Mouse (Mus musculus): ENCODE data around the gene Hoxb6.

The Hoxb6 gene

GRCm38 (mm10) chr11:96285771-96286738, 6.2 kb upstream of the Hoxb6 start, which contains the start of gene Hoxb7:
Gene Hoxb7 (plus strand): TSS chr11:96286623.
- no peak for DNase-seq (ENCODE audit: low spot score)

DNA sequence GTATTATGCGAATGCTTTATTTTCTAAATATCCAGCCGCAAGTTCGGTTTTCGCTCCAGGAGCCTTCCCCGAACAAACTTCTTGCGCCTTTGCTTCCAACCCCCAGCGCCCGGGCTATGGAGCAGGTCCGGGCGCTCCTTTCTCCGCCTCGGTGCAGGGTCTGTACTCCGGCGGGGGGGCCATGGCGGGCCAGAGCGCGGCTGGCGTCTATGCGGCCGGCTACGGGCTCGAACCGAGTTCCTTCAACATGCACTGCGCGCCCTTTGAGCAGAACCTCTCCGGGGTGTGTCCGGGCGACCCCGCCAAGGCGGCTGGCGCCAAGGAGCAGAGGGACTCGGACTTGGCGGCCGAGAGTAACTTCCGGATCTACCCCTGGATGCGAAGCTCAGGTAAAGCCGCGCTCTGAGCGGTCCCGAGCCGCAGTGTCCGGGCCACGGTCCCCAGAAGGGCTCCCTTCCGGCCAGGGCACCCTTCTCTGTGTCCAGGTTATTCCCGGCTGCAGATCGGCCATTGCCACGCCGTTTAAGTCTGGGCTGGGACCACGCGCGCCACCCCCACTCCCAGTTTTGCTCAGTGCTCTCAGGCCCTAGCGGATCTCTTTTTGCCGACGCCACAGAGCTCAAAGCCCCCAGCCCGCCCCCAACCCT, 5.4 kb upstream of the Hoxb6 start:
- no peak for DNase-seq (ENCODE audit: low spot score)

DNA sequence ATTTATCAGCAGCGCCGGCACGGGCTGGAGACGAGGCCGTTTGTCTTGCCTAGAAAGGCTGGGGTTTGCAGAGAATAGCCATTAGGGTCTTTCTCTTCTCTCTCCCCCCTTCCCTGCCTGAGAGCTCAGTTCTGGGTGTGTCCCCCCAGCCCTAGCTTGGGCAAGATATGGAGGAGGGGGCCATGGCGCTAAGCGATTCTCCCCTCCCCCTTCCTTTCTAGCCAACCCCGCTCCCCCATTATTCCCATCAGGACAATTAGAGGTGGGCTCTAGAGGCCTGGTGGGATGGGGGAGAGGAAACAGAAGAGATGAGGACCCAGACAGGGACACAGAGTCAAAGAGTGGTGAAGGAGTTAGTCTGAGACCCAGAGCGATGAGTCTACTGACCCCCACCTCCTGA, 4.9 kb upstream of the Hoxb6 start:
- DNase-seq (ENCODE audit: low spot score): no peak

DNA sequence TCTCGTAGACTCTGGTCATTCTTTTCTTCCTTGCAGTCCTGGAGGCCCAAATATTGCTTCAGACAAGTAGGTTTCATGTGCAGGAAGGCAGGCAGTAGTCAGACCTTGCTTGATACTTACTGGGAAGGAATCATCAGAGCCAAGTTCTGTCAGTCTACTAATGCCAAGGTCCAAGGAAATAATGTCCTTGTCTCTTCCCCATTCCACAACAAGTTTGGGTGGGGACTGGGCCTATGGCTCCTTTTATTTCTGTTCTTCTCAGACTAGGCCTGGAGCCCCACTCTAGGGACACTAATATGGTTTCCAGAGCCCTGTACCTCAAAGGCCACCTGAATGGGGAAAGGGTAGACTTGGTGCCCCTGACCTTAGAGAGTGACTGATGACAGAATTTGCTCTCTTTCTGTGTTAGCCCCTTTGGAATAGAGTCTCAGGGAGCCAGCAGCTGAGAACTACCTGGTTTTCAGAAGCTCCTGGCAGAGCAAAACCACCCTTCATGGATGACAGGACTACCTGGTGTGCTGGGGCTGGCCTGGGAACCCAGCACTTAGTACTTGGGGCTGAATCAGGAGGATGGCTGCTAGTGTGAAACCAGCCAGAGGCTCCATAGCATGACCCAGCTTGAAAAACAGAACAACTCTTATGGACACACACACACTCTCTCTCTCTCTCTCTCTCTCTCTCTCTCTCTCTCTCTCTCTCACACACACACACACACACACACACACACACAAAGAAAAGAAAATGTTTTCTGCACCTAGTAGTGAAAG, 3.6 kb upstream of the Hoxb6 start:
- no peak for DNase-seq (ENCODE audit: low spot score)

GRCm38 (mm10) chr11:96289293-96289692, 3.0 kb upstream of the Hoxb6 start:
- no peak for DNase-seq (ENCODE audit: low spot score)

GRCm38 (mm10) chr11:96289837-96290236, 2.4 kb upstream of the Hoxb6 start:
- DNase-seq (ENCODE audit: low spot score): no peak

GRCm38 (mm10) chr11:96290705-96291355, 1.4 kb upstream of the Hoxb6 start:
- DNase-seq (ENCODE audit: low spot score): no peak

- DNase-seq (ENCODE audit: low spot score): no peak
These were observed 457 bp downstream of the Hoxb6 start for GRCm38 (mm10) chr11:96292565-96293301.

- no peak for DNase-seq (ENCODE audit: low spot score)
These were observed 1.1 kb downstream of the Hoxb6 start for GRCm38 (mm10) chr11:96293302-96293921.

DNA sequence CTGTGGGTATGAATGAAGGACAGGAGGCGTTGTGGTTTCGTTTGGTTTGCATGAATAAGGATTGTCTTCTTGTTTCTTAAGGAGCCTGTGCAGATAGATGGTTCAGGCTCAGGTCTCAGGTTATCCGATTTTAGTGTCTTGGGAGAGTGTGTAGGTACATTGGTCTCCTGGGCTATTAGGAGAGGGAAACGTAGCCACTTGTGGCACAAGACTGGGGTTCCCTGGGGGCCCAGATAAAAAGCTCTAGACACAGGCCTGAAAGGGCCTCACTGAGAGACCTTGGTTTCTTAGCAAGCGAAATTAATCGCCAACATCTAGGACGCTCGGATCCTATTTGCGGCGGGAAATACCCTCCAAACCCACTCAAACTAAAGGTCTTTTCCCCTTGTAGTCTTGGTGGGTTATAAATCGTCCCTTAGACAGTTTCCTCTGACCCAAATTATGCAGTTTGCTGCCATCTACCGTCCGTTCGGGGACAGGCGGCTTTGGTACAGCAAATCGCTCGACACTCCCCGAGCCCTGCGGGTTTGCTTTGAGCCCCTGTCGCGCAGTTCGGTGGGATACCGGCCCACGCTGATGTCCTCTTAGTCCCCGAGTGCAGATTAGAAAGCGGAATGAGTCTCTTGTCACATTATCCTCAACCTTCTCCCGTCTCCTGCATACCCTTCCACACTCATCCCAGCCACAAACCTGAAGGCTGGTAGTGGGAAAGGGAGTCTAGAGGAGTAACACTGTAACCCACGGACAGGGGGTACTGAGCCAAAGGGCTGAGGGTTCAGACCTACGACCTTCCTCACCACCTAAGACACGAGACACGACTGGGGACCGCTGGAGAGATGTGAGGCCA, 2.2 kb downstream of the Hoxb6 start:
- DNase-seq (ENCODE audit: low spot score): no peak

GRCm38 (mm10) chr11:96295092-96295835, 3.0 kb downstream of the Hoxb6 start:
- DNase-seq (ENCODE audit: low spot score): no peak

DNA sequence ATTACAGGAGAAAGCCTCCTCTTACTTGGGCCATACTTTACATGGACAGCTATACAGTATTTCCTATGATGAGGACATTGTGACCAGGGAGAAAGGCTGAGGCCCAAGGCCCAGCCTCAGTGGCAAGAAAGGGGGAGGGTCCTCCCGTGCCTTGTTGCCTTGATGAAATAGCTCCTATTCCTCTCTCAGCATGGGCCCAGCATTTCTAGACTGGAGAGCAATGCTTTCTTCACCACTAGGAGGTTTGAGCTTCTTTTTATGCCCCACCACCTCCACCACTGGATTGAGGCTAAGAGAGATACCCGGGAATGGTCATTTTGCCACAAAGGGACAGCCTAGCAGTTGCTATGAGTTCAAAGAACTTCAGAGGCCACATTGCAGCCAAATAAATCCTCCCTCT, 4.7 kb downstream of the Hoxb6 start:
- DNase-seq (ENCODE audit: low spot score): no peak

- DNase-seq (ENCODE audit: low spot score): no peak
These were observed 5.2 kb downstream of the Hoxb6 start for GRCm38 (mm10) chr11:96297428-96297827.

- DNase-seq (ENCODE audit: low spot score): no peak
These were observed 5.8 kb downstream of the Hoxb6 start for GRCm38 (mm10) chr11:96297968-96298635.

- no peak for DNase-seq (ENCODE audit: low spot score)
These were observed 6.8 kb downstream of the Hoxb6 start for GRCm38 (mm10) chr11:96298895-96299667.

DNA sequence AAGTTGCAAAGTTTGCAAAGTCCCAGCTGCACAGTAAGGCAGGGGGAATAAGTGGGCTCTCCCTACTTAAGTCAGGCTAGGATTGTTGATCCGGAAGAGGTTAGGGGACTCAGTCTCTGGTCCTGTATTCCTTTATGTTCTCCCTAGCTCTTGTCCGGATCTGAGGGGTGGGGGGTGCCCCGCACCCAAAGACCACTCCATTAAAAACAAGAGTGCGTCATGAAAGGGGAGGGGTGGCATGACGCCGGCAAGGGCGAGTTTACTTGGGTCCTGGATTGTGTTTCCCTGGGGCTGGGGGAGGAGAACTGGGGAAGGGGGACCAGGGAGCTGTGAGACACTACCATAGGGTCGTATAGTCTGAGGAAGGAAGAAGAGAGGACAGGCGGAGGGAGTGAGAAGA, 7.5 kb downstream of the Hoxb6 start:
- no peak for DNase-seq (ENCODE audit: low spot score)

- DNase-seq (ENCODE audit: low spot score): no peak
These were observed 8.2 kb downstream of the Hoxb6 start for GRCm38 (mm10) chr11:96300354-96301063.
